Mouse (Mus musculus): ENCODE data around the gene Pih1d1. TPM values are rescaled to one million over a fixed set of nuclear protein-coding genes. Genes with fewer than 3 reads are reported as not detected.
A peak's percentile ranks its signal among the peaks of the same experiment; 100 is the strongest.
"Not testable (repeated sequence)": the region's sequence is repeated elsewhere in the genome, so short reads cannot be mapped to it uniquely, and the experiment has no call there.

Gene Pih1d1
- polyA plus RNA-seq, 1 experiment from 2014 or later = 108 TPM

- Histone ChIP-seq H3K4me3 (ENCODE audit: low read depth, low read length) (peak within 1 kb of the TSS; percentile 97), H3K27me3 (ENCODE audit: control insufficient read depth, insufficient read depth, low read length) (no peaks in the 10 kb centered on the region), H3K9ac (ENCODE audit: low read length) (peak within 1 kb of the TSS; percentile 95), H3K4me2 (ENCODE audit: low read depth) (peak within 1 kb of the TSS; percentile 91), H3K27ac (ENCODE audit: low read depth, low read length) (peak within 1 kb of the TSS; percentile 85), H3K4me1 (ENCODE audit: control insufficient read depth, insufficient read depth, low read length) (peaks cover 27% of the 10 kb centered on the region), H3K36me3 (ENCODE audit: control insufficient read depth, insufficient read depth, low read length) (peaks cover 44% of the 10 kb centered on the region), H3K9me3 (ENCODE audit: control insufficient read depth, low read length) (no peaks in the 10 kb centered on the region)
- peak; percentile 76 for ATAC-seq (ENCODE audit: insufficient read depth, low FRiP score, low TSS enrichment)
- DNase-seq (ENCODE audit: low spot score) = peak; percentile 100
- WGBS = under 1% methylated on average over 59 of the region's 59 CpGs
These were observed 29.6 kb upstream of the Pih1d1 start, which contains the start of gene Rps11 for GRCm38 (mm10) chr7:45124224-45125143. Gene Rps11 (minus strand): TSS chr7:45124439.

- Histone ChIP-seq H3K4me3 (ENCODE audit: low read depth, low read length) (peak overlapping the region; percentile 9; the same call in 1 of the 2 replicates), H3K9ac (ENCODE audit: low read length) (no peak overlapping the region)
- ATAC-seq (ENCODE audit: insufficient read depth, low FRiP score, low TSS enrichment) = no peak
These were observed 28.9 kb upstream of the Pih1d1 start for GRCm38 (mm10) chr7:45125144-45125600.

GRCm38 (mm10) chr7:45125649-45126048 is 28.5 kb upstream of the Pih1d1 start:
- 60% methylated on average over 5 of the region's 5 CpGs for whole genome bisulfite sequencing
- H3K27me3 ChIP-seq (ENCODE audit: control insufficient read depth, insufficient read depth, low read length); DNase-seq (ENCODE audit: low spot score); H3K4me3 ChIP-seq (ENCODE audit: low read depth, low read length); H3K9me3 ChIP-seq (ENCODE audit: control insufficient read depth, low read length); H3K9ac ChIP-seq (ENCODE audit: low read length); H3K27ac ChIP-seq (ENCODE audit: low read depth, low read length); H3K4me2 ChIP-seq (ENCODE audit: low read depth); ATAC-seq (ENCODE audit: insufficient read depth, low FRiP score, low TSS enrichment): not testable (repeated sequence)
- Histone ChIP-seq H3K4me1 (ENCODE audit: control insufficient read depth, insufficient read depth, low read length) (peaks cover 27% of the 10 kb centered on the region), H3K36me3 (ENCODE audit: control insufficient read depth, insufficient read depth, low read length) (peaks cover 41% of the 10 kb centered on the region)

More at GRCm38 (mm10) chr7:45125144-45125600, 28.9 kb upstream of the Pih1d1 start:
- DNase-seq (ENCODE audit: low spot score) = peak; percentile 55
- Histone ChIP-seq H3K9me3 (ENCODE audit: control insufficient read depth, low read length) (no peaks in the 10 kb centered on the region), H3K27me3 (ENCODE audit: control insufficient read depth, insufficient read depth, low read length) (no peaks in the 10 kb centered on the region), H3K4me1 (ENCODE audit: control insufficient read depth, insufficient read depth, low read length) (peaks cover 27% of the 10 kb centered on the region), H3K4me2 (ENCODE audit: low read depth) (peak overlapping the region; percentile 35; the same call in 1 of the 2 replicates), H3K27ac (ENCODE audit: low read depth, low read length) (no peak overlapping the region; the same call in 1 of the 2 replicates), H3K36me3 (ENCODE audit: control insufficient read depth, insufficient read depth, low read length) (peaks cover 41% of the 10 kb centered on the region)
- WGBS = 12% methylated on average over 7 of the region's 7 CpGs

- H3K9ac ChIP-seq (ENCODE audit: low read length) = peak overlapping the region; percentile 99
- H3K27ac ChIP-seq (ENCODE audit: low read depth, low read length) = peak overlapping the region; percentile 84
- peaks cover 35% of the 10 kb centered on the region for H3K36me3 ChIP-seq (ENCODE audit: control insufficient read depth, insufficient read depth, low read length)
- peak overlapping the region; percentile 96 for H3K4me2 ChIP-seq (ENCODE audit: low read depth)
- ATAC-seq (ENCODE audit: insufficient read depth, low FRiP score, low TSS enrichment) = no peak
- H3K4me1 ChIP-seq (ENCODE audit: control insufficient read depth, insufficient read depth, low read length) = peaks cover 27% of the 10 kb centered on the region
- H3K9me3 ChIP-seq (ENCODE audit: control insufficient read depth, low read length) = no peaks in the 10 kb centered on the region
- H3K27me3 ChIP-seq (ENCODE audit: control insufficient read depth, insufficient read depth, low read length) = no peaks in the 10 kb centered on the region
- peak overlapping the region; percentile 95 for H3K4me3 ChIP-seq (ENCODE audit: low read depth, low read length)
- DNase-seq (ENCODE audit: low spot score) = no peak
- 76% methylated on average over 17 of the region's 17 CpGs for WGBS
These were observed 27.8 kb upstream of the Pih1d1 start for GRCm38 (mm10) chr7:45126147-45126843.

- DNase-seq (ENCODE audit: low spot score) = no peak
- Histone ChIP-seq H3K36me3 (ENCODE audit: control insufficient read depth, insufficient read depth, low read length) (peaks cover 28% of the 10 kb centered on the region), H3K9ac (ENCODE audit: low read length) (peak overlapping the region; percentile 99), H3K27ac (ENCODE audit: low read depth, low read length) (peak overlapping the region; percentile 84), H3K4me3 (ENCODE audit: low read depth, low read length) (peak overlapping the region; percentile 95), H3K27me3 (ENCODE audit: control insufficient read depth, insufficient read depth, low read length) (no peaks in the 10 kb centered on the region), H3K4me1 (ENCODE audit: control insufficient read depth, insufficient read depth, low read length) (peaks cover 27% of the 10 kb centered on the region), H3K4me2 (ENCODE audit: low read depth) (peak overlapping the region; percentile 96), H3K9me3 (ENCODE audit: control insufficient read depth, low read length) (no peaks in the 10 kb centered on the region)
- 49% methylated on average over 21 of the region's 21 CpGs for WGBS
- no peak for ATAC-seq (ENCODE audit: insufficient read depth, low FRiP score, low TSS enrichment)
These were observed 27.0 kb upstream of the Pih1d1 start for GRCm38 (mm10) chr7:45126844-45127699.

- H3K27me3 ChIP-seq (ENCODE audit: control insufficient read depth, insufficient read depth, low read length) = no peaks in the 10 kb centered on the region
- peak overlapping the region; percentile 95 for H3K4me3 ChIP-seq (ENCODE audit: low read depth, low read length)
- peaks cover 24% of the 10 kb centered on the region for H3K36me3 ChIP-seq (ENCODE audit: control insufficient read depth, insufficient read depth, low read length)
- H3K27ac ChIP-seq (ENCODE audit: low read depth, low read length) = peak overlapping the region; percentile 84
- no peak for ATAC-seq (ENCODE audit: insufficient read depth, low FRiP score, low TSS enrichment)
- peak overlapping the region; percentile 99 for H3K9ac ChIP-seq (ENCODE audit: low read length)
- H3K4me1 ChIP-seq (ENCODE audit: control insufficient read depth, insufficient read depth, low read length) = peaks cover 23% of the 10 kb centered on the region
- peak overlapping the region; percentile 96 for H3K4me2 ChIP-seq (ENCODE audit: low read depth)
- no peaks in the 10 kb centered on the region for H3K9me3 ChIP-seq (ENCODE audit: control insufficient read depth, low read length)
- no peak for DNase-seq (ENCODE audit: low spot score)
- WGBS = 0% methylated on average over 6 of the region's 6 CpGs
These were observed 26.3 kb upstream of the Pih1d1 start for GRCm38 (mm10) chr7:45127700-45128224.

- Histone ChIP-seq H3K4me2 (ENCODE audit: low read depth) (peak within 1 kb of the TSS; percentile 96), H3K9me3 (ENCODE audit: control insufficient read depth, low read length) (no peaks in the 10 kb centered on the region), H3K27me3 (ENCODE audit: control insufficient read depth, insufficient read depth, low read length) (no peaks in the 10 kb centered on the region), H3K27ac (ENCODE audit: low read depth, low read length) (peak within 1 kb of the TSS; percentile 84), H3K4me3 (ENCODE audit: low read depth, low read length) (peak within 1 kb of the TSS; percentile 95), H3K9ac (ENCODE audit: low read length) (peak within 1 kb of the TSS; percentile 99), H3K4me1 (ENCODE audit: control insufficient read depth, insufficient read depth, low read length) (peaks cover 19% of the 10 kb centered on the region), H3K36me3 (ENCODE audit: control insufficient read depth, insufficient read depth, low read length) (peaks cover 21% of the 10 kb centered on the region)
- DNase-seq (ENCODE audit: low spot score) = peak; percentile 99
- peak; percentile 92 for ATAC-seq (ENCODE audit: insufficient read depth, low FRiP score, low TSS enrichment)
- 0% methylated on average over 48 of the region's 48 CpGs for WGBS
These were observed 25.4 kb upstream of the Pih1d1 start, which contains the start of gene Rpl13a for GRCm38 (mm10) chr7:45128624-45129246. Gene Rpl13a (minus strand): TSS chr7:45128761.

All from neural tube, embryonic 11.5 days (tissue).